Mouse (Mus musculus) small intestine, adult 2 months (tissue): ENCODE measurements around the gene Tia1. TPM values are rescaled to one million over a fixed set of nuclear protein-coding genes. Genes with fewer than 3 reads are reported as not detected.

ENCODE experiments used
- H3K27ac ChIP-seq: fragments of 200-500 bp; 2 replicates; pipeline ENCODE4 v1.5.1; 2012; ENCODE audit warnings: low read depth, low read length, control low read depth, inconsistent platforms; ENCODE audit not compliant: insufficient read depth
- H3K27me3 ChIP-seq: fragments of 200-500 bp; 2 replicates; pipeline ENCODE4 v1.6.1; 2012; ENCODE audit warnings: mild to moderate bottlenecking, moderate library complexity, low read length, inconsistent platforms; ENCODE audit not compliant: control insufficient read depth, insufficient read depth
- H3K36me3 ChIP-seq: fragments of 200-500 bp; 2 replicates; pipeline ENCODE4 v1.6.1; 2012; ENCODE audit warnings: mild to moderate bottlenecking, low read length, control low read depth, inconsistent platforms; ENCODE audit not compliant: control insufficient read depth, insufficient read depth
- H3K4me1 ChIP-seq: fragments of 200-500 bp; 2 replicates; pipeline ENCODE4 v1.6.1; 2012; ENCODE audit warnings: low read length, inconsistent platforms, mixed read lengths; ENCODE audit not compliant: control insufficient read depth, insufficient read depth, insufficient read length
- H3K4me3 ChIP-seq: fragments of 200-500 bp; 2 replicates; pipeline ENCODE4 v1.5.1; 2012; ENCODE audit warnings: low read depth, mild to moderate bottlenecking, control low read depth, inconsistent platforms, low read length, moderate library complexity
- CTCF ChIP-seq: fragments of 200-500 bp; IDR thresholded peaks from 2 replicates; pipeline ENCODE4 v1.5.1; 2012; ENCODE audit warnings: low read depth, mild to moderate bottlenecking, control low read depth, inconsistent platforms, low read length, moderate library complexity, mixed read lengths; ENCODE audit not compliant: insufficient replicate concordance, insufficient read length; ENCODE audit errors: extremely low read depth
- POLR2A ChIP-seq: fragments of 200-500 bp; IDR thresholded peaks from 2 replicates; pipeline ENCODE4 v1.6.1; 2012; ENCODE audit warnings: low read depth, mild to moderate bottlenecking, control low read depth, inconsistent platforms, low read length, moderate library complexity
- WGBS: fragments of 180-500 bp; shearing (Covaris S2); methylation state at CpG from one replicate; pipeline ENCODE4 v1.1.7; 2018; 5-methylcytosine and 5-hydroxymethylcytosine counted together
- polyA plus RNA-seq: library from polyadenylated mRNA; depleted of rRNA; stranded (reverse); fragments of >200 nt; gene quantifications from 2 replicates; pipeline ENCODE4 v1.2.3, GENCODE M21; 2012

Tia1 gene
- polyA plus RNA-seq, 1 experiment, result 6.8 TPM

GRCm38 (mm10) chr6:86433696-86434095, 29.7 kb downstream of the Tia1 start:
- 32% methylated on average over 1 of the region's 1 CpGs for WGBS
- H3K4me3 ChIP-seq, result no peak overlapping the region
- TF ChIP-seq POLR2A, result no peak
- TF ChIP-seq CTCF, result no peak
- H3K27ac ChIP-seq, result peak overlapping the region; percentile 66
- H3K27me3 ChIP-seq, result no peaks in the 10 kb centered on the region
- H3K36me3 ChIP-seq, result peaks cover 10% of the 10 kb centered on the region; the same call in 1 of the 2 replicates
- H3K4me1 ChIP-seq, result peaks cover 3% of the 10 kb centered on the region; the same call in 1 of the 2 replicates

GRCm38 (mm10) chr6:86437711-86438110, 33.7 kb downstream of the Tia1 start:
- TF ChIP-seq CTCF (peak; percentile 48; the same call in 1 of the 2 replicates), POLR2A (no peak)
- Histone ChIP-seq H3K4me3 (peak overlapping the region; percentile 79), H3K27me3 (no peaks in the 10 kb centered on the region), H3K4me1 (peaks cover 3% of the 10 kb centered on the region; the same call in 1 of the 2 replicates), H3K27ac (peak overlapping the region; percentile 72), H3K36me3 (peaks cover 1% of the 10 kb centered on the region; the same call in 1 of the 2 replicates)
- WGBS, result under 1% methylated on average over 14 of the region's 14 CpGs

DNA sequence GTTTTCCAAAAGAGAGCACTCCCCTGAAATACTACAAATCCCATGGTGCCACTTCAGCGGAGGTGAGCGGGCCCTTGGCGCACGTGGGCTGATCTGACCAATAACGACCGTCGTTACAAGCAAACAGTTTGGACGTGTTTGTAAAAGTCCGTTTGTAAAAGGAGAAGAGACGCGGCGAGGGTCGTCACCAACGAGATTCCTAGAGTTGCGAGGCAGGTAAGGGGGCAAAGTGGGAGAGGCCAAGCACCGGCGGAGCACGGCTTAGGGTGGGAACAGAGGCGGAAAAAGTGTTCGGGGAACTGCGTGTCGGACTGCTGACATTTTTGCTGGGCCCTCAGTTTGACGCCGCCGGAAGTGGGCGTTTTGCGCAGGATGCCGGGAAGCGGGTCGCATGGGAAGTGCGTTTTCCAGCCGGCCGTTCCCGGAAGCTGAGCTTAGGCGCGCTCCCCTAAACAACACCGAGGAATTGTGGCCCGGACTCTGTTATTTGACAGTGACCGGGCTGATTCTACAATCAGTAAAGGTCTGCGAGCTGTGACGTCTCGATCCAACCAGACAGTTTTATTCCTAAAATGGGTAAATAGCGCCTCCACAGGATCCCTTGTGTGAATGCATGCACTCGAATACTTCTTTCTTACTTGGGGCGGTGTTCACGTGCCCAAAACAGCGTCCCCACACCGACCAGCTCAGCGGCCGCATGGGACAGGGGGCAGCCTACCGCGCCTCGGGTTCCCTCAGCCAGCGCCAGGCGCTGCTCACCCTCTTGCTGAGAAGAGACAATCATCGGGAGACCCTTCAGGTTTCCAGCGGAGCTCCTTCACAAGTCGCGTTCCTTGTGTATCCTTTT, 34.5 kb downstream of the Tia1 start, which contains the start of gene C87436:
Gene C87436 (plus strand): TSS at position 103 of the 847 bp plus-strand sequence.
- H3K4me3 ChIP-seq, result peak within 1 kb of the TSS; percentile 79
- H3K27me3 ChIP-seq, result no peaks in the 10 kb centered on the region
- WGBS, result under 1% methylated on average over 59 of the region's 59 CpGs
- peaks cover 2% of the 10 kb centered on the region; the same call in 1 of the 2 replicates for H3K36me3 ChIP-seq
- H3K27ac ChIP-seq, result peak within 1 kb of the TSS; percentile 98
- peak; percentile 53; the same call in 1 of the 2 replicates for TF ChIP-seq CTCF
- peak; percentile 51; the same call in 1 of the 2 replicates for TF ChIP-seq POLR2A
- peaks cover 1% of the 10 kb centered on the region; the same call in 1 of the 2 replicates for H3K4me1 ChIP-seq

GRCm38 (mm10) chr6:86439119-86439496, 35.1 kb downstream of the Tia1 start:
- peaks cover 7% of the 10 kb centered on the region for H3K36me3 ChIP-seq
- H3K4me3 ChIP-seq, result peak overlapping the region; percentile 79
- WGBS, result 2% methylated on average over 13 of the region's 13 CpGs
- no peaks in the 10 kb centered on the region for H3K4me1 ChIP-seq
- H3K27ac ChIP-seq, result peak overlapping the region; percentile 98
- H3K27me3 ChIP-seq, result no peaks in the 10 kb centered on the region
- no peak for TF ChIP-seq POLR2A

GRCm38 (mm10) chr6:86439531-86439930, 35.5 kb downstream of the Tia1 start:
- Histone ChIP-seq H3K27ac (no peak overlapping the region), H3K36me3 (peaks cover 6% of the 10 kb centered on the region), H3K4me3 (no peak overlapping the region), H3K27me3 (no peaks in the 10 kb centered on the region), H3K4me1 (no peaks in the 10 kb centered on the region)
- TF ChIP-seq POLR2A, result no peak
- no peak for TF ChIP-seq CTCF
- 62% methylated on average over 1 of the region's 1 CpGs for WGBS

GRCm38 (mm10) chr6:86441571-86441970, 37.6 kb downstream of the Tia1 start:
- H3K27ac ChIP-seq, result no peak overlapping the region
- WGBS, result 94% methylated on average over 10 of the region's 10 CpGs
- no peaks in the 10 kb centered on the region for H3K27me3 ChIP-seq
- no peaks in the 10 kb centered on the region for H3K4me1 ChIP-seq
- H3K4me3 ChIP-seq, result no peak overlapping the region
- H3K36me3 ChIP-seq, result peaks cover 18% of the 10 kb centered on the region
- TF ChIP-seq POLR2A (no peak), CTCF (no peak)

DNA sequence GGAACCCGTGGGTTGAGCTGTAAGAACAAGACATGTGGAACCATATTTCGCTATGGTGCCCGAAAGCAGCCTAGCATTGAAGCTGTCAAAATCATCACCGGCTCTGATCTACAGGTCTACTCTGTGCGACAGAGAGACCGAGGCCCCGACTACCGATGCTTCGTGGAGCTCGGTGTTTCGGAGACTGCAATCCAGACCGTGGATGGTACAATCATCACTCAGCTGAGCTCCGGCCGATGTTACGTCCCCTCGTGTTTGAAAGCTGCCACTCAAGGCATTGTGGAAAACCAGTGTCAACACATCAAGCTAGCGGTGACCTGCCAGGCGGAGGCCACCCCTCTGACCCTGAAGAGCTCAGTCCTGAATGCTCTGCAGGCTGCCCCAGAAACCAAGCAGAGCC, 41.5 kb downstream of the Tia1 start:
- 90% methylated on average over 18 of the region's 18 CpGs for WGBS
- no peaks in the 10 kb centered on the region for H3K4me1 ChIP-seq
- peaks cover 35% of the 10 kb centered on the region for H3K36me3 ChIP-seq
- TF ChIP-seq POLR2A, result no peak
- no peak for TF ChIP-seq CTCF
- H3K27ac ChIP-seq, result no peak overlapping the region
- no peaks in the 10 kb centered on the region for H3K27me3 ChIP-seq
- no peak overlapping the region for H3K4me3 ChIP-seq
